Mouse (Mus musculus) forebrain, embryonic 12.5 days (tissue): ENCODE results near the gene Olfr1411. TPM values are rescaled to one million over a fixed set of nuclear protein-coding genes. Genes with fewer than 3 reads are reported as not detected.

Source experiments
- ATAC-seq: fragments of 200-750 bp; cut with Nextera tagmentation; 2 replicates; pipeline ENCODE4 v1.8.0; 2017; ENCODE audit warnings: moderate TSS enrichment; ENCODE audit not compliant: low FRiP score
- H3K27ac ChIP-seq: fragments of 300-500 bp; sonication (generic); 2 replicates; pipeline ENCODE4 v1.5.1; 2016; ENCODE audit warnings: mild to moderate bottlenecking
- H3K27me3 ChIP-seq: fragments of 300-500 bp; sonication (generic); 2 replicates; pipeline ENCODE4 v1.6.1; 2016; ENCODE audit warnings: mild to moderate bottlenecking
- H3K36me3 ChIP-seq: fragments of 300-500 bp; sonication (generic); replicated peaks from 2 replicates; pipeline ENCODE4 v1.6.1; 2016; ENCODE audit warnings: mild to moderate bottlenecking
- H3K4me1 ChIP-seq: fragments of 300-500 bp; sonication (generic); 2 replicates; pipeline ENCODE4 v1.6.1; 2016
- H3K4me2 ChIP-seq: fragments of 300-500 bp; sonication (generic); 2 replicates; pipeline ENCODE4 v1.6.1; 2016; ENCODE audit warnings: mild to moderate bottlenecking, moderate library complexity
- H3K4me3 ChIP-seq: fragments of 300-500 bp; sonication (generic); replicated peaks from 2 replicates; pipeline ENCODE4 v1.5.1; 2016; ENCODE audit warnings: mild to moderate bottlenecking
- H3K9ac ChIP-seq: fragments of 300-500 bp; sonication (generic); 2 replicates; pipeline ENCODE4 v1.6.1; 2016; ENCODE audit warnings: mild to moderate bottlenecking
- H3K9me3 ChIP-seq: fragments of 300-500 bp; sonication (generic); 2 replicates; pipeline ENCODE4 v1.6.1; 2016
- WGBS: fragments of 180-500 bp; shearing (Covaris S2); methylation state at CpG from one replicate; pipeline ENCODE4 v1.1.7; 2016; 5-methylcytosine and 5-hydroxymethylcytosine counted together
- polyA plus RNA-seq: library from polyadenylated mRNA; unstranded; fragments of >200 nt; fragmentation: Nextera tagmentation; extraction: Ambion mirVana; gene quantifications from 2 replicates; pipeline ENCODE4 v1.2.1, GENCODE M21; 2016

Olfr1411 gene
- polyA plus RNA-seq, 1 experiment from 2014 or later, result not detected

DNA sequence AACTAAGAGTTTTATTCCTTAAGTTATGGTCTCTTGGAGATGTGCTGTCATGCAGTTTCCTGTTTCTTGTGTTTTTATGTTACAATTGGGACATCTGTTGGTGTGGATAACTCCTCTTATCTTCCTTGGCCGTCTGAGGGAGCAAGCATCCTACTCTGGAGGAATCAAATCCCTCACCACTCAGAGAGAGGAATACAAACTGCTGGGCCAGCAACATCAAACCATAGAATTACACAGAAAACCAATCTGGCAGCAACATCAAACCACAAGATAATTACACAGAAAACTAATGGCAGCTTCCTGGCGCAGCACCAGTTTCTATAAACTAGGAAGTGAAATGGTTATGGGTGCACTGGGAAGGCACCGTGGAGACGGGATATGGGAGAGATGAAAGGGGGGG lies 34.0 kb downstream of the Olfr1411 start:
- Histone ChIP-seq H3K9me3 (no peaks in the 10 kb centered on the region), H3K4me2 (no peak overlapping the region), H3K36me3 (no peaks in the 10 kb centered on the region), H3K27ac (no peak overlapping the region), H3K4me1 (no peaks in the 10 kb centered on the region), H3K9ac (no peak overlapping the region), H3K4me3 (no peak overlapping the region), H3K27me3 (peaks cover 3% of the 10 kb centered on the region; the same call in 1 of the 2 replicates)
- WGBS, result 87% methylated on average over 4 of the region's 4 CpGs
- ATAC-seq, result no peak

DNA sequence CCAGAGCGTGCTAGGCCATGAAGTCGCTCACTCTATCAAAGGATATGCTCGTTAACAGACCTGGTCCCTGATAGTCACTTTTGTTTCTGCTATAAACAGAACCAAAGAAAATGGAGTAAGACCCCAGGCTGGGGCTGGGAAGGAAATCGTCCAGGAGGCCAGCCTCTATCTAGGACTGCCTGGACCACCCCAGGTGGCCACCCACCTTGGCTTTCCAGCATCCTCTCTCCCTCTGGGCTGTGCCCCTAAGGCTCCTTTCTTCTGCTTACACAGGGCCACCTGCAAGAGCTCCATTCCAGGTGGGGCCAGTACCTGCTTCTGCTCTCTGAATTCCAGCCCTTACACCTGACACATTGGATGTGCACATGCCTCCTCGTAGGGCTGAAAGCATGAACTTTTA lies 38.0 kb downstream of the Olfr1411 start:
- Histone ChIP-seq H3K9me3 (no peaks in the 10 kb centered on the region), H3K36me3 (peaks cover 21% of the 10 kb centered on the region), H3K4me1 (peaks cover 7% of the 10 kb centered on the region), H3K9ac (no peak overlapping the region), H3K27ac (no peak overlapping the region), H3K27me3 (peaks cover 3% of the 10 kb centered on the region; the same call in 1 of the 2 replicates), H3K4me3 (no peak overlapping the region), H3K4me2 (no peak overlapping the region)
- 61% methylated on average over 5 of the region's 5 CpGs for WGBS
- no peak for ATAC-seq

DNA sequence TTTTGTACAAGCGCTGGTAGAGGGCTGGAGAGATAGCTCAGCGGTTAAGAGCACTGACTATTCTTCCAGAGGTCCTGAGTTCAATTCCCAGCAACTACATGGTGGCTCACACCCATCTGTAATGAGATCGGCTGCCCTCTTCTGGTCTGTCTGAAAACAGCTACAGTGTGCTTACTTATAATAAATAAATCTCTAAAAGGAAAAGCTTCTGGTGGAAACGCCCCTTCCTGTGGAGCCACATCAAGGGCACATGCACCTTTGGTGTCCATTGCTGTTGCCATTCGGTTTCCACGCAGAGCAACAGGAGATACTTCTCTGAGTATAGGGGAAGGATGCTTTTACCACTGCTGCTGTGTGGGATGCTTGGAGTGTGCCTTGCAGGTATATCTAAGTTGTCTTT lies 38.7 kb downstream of the Olfr1411 start:
- Histone ChIP-seq H3K4me1 (peaks cover 7% of the 10 kb centered on the region), H3K27me3 (peaks cover 3% of the 10 kb centered on the region; the same call in 1 of the 2 replicates), H3K4me2 (no peak overlapping the region), H3K36me3 (peaks cover 29% of the 10 kb centered on the region), H3K9me3 (no peaks in the 10 kb centered on the region), H3K4me3 (no peak overlapping the region), H3K27ac (no peak overlapping the region), H3K9ac (no peak overlapping the region)
- 77% methylated on average over 6 of the region's 6 CpGs for WGBS
- no peak for ATAC-seq

DNA sequence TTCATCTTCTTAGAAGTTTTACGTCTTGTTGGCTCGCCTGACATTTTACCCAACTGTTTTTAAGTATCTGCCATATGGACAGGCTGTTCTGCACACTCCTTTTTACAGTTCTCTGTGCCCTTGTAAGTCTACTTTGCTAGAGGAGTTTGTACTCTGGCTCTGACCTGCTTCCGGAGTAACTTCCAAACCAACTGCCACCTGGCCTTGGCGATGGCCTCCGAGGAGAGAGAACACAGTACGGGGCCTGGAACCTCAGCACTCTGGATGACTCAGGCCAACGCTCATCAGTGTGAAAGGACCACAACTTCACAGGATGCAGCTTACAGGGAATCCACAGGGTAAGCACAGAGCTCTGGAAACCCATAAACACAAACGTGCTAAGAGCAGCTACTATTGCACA lies 39.5 kb downstream of the Olfr1411 start:
- H3K27ac ChIP-seq, result no peak overlapping the region
- ATAC-seq, result no peak
- peaks cover 37% of the 10 kb centered on the region for H3K36me3 ChIP-seq
- peaks cover 7% of the 10 kb centered on the region for H3K4me1 ChIP-seq
- peaks cover 3% of the 10 kb centered on the region; the same call in 1 of the 2 replicates for H3K27me3 ChIP-seq
- WGBS, result 90% methylated on average over 8 of the region's 8 CpGs
- no peak overlapping the region for H3K9ac ChIP-seq
- H3K9me3 ChIP-seq, result no peaks in the 10 kb centered on the region
- H3K4me3 ChIP-seq, result no peak overlapping the region
- H3K4me2 ChIP-seq, result no peak overlapping the region

DNA sequence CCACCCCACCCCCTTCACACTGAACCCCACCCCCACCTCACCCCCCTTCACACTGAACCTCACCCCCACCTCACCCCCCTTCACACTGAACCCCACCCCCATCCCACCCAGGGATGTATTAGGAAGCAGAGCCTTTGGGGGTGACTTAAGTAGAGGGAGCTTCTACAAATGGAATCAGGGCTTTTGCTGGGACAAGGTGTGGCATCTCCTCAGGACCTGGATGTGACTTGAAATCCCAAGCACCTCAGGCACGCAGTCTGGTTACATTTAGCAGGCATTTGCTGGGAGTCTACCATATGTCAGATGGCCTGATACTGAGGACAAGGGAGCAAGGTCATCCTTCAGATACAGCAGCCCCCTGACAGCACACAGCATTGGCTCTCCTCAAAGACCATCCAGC lies 40.4 kb downstream of the Olfr1411 start:
- Histone ChIP-seq H3K4me3 (no peak overlapping the region), H3K27me3 (peaks cover 3% of the 10 kb centered on the region; the same call in 1 of the 2 replicates), H3K27ac (peak overlapping the region; percentile 19; the same call in 1 of the 2 replicates), H3K36me3 (peaks cover 44% of the 10 kb centered on the region), H3K4me1 (peaks cover 7% of the 10 kb centered on the region), H3K4me2 (no peak overlapping the region), H3K9me3 (no peaks in the 10 kb centered on the region), H3K9ac (no peak overlapping the region)
- WGBS, result 72% methylated on average over 1 of the region's 1 CpGs
- ATAC-seq, result no peak

DNA sequence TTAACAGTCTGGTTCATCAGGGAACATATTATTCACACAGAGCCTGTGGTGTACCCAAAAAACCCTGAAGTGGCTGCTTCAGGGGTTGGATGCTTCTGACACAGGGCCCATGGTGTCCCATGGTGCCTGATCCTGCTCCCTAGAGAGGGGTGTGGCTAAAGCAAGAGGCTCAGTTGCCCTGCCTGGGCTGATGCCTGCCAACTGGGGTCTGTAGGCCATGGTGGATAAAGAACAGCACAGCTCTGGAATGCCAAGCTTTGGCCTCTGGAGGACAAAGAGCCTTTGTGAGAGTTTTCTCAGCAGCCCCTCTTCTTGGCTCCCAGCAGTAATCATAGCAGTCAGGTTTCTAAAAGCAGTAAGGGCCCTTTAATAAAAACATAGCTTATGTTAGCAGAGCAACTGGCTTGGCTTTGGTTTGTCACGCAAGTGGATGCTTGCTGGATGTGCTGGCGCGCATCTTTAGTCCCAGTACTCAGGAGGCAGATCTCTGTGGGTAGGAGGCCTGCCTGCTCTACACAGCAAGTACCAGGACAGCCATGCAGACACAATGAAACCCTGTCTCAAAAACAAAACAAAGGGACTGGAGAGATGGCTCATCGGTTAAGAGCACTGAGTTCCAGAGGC lies 40.9 kb downstream of the Olfr1411 start:
- peak overlapping the region; percentile 19; the same call in 1 of the 2 replicates for H3K27ac ChIP-seq
- H3K4me2 ChIP-seq, result no peak overlapping the region
- H3K4me3 ChIP-seq, result no peak overlapping the region
- H3K27me3 ChIP-seq, result peaks cover 2% of the 10 kb centered on the region; the same call in 1 of the 2 replicates
- ATAC-seq, result no peak
- H3K9me3 ChIP-seq, result no peaks in the 10 kb centered on the region
- WGBS, result 59% methylated on average over 4 of the region's 4 CpGs
- H3K36me3 ChIP-seq, result peaks cover 44% of the 10 kb centered on the region
- H3K4me1 ChIP-seq, result peaks cover 9% of the 10 kb centered on the region
- H3K9ac ChIP-seq, result no peak overlapping the region

DNA sequence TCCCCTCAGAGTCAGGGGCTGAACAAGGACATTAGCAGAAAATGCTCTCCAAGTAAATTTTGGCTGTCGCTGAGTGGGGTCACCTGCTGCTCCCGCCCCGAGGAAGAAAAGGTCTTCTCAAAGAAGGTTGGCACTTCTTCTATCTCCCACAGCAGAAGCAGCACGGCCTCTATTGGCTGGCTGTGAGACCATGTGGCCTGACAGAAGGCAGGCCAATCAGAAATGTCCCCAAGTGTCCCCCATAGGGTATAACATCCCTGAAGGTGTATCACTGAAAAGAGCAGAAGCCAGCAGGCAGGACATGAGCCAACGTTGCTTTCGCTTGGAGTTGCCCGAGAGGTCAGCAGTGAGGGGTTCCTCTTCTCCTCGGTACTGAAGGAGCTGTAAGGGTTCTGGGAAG lies 41.8 kb downstream of the Olfr1411 start:
- Histone ChIP-seq H3K4me3 (no peak overlapping the region), H3K9ac (no peak overlapping the region), H3K9me3 (no peaks in the 10 kb centered on the region), H3K4me2 (no peak overlapping the region), H3K27me3 (no peaks in the 10 kb centered on the region), H3K36me3 (peaks cover 44% of the 10 kb centered on the region), H3K4me1 (peaks cover 18% of the 10 kb centered on the region), H3K27ac (no peak overlapping the region)
- 84% methylated on average over 8 of the region's 8 CpGs for WGBS
- no peak for ATAC-seq

DNA sequence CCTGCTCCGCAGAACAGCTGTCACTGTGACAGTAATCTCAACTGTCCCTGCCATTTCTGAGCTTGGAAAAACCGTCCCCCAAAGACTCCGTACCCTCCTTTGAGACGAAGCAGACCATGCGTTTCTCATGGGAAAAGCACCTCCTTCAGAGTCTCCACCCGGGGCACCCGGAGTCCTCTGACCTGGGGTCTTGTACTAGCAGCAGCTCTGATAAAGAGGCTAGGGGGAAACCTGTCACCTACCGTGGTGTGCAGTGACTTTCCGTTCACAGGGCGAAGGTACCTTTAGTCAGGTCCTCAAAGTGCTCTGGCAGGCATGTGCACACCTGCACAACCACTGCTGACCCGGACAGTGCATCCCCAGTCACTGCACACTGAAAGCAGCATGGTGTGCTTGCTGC lies 42.5 kb downstream of the Olfr1411 start:
- Histone ChIP-seq H3K27ac (no peak overlapping the region), H3K4me2 (no peak overlapping the region), H3K4me3 (no peak overlapping the region), H3K27me3 (no peaks in the 10 kb centered on the region), H3K9me3 (no peaks in the 10 kb centered on the region), H3K9ac (no peak overlapping the region), H3K36me3 (peaks cover 44% of the 10 kb centered on the region), H3K4me1 (peaks cover 20% of the 10 kb centered on the region)
- WGBS, result 95% methylated on average over 11 of the region's 11 CpGs
- ATAC-seq, result no peak

DNA sequence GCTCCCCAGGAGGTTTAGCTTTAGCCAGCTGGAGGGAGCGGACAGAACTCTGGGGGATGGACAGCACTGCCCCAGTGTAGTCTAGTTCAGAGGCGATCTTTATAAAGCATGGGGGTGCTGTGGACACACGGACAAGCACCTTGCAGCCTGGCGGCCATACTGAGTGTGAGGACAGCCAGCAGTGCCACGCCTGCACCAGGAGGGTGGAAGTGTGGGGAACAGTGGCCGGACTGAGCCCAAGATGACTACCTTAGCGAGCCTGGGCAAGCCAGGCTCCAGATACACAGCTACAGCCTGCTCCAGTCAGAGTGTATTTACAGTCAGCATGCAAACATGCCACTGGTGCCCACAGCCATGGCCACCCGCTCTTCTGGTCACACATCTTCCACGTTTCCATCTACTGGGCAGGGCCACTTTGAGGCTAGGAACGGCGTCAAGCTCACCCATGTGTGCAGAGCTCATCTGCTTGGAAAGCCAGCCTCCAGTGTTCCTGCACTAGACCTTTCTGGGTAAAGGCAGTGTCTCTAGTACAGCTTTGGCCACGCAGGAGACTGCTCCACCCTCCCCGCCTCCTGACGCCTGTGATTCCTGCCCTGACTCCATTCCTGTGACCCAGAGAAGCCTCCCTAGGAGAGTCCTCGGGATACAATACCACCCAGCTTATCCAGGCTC lies 43.4 kb downstream of the Olfr1411 start:
- ATAC-seq, result no peak
- Histone ChIP-seq H3K36me3 (peaks cover 44% of the 10 kb centered on the region), H3K4me3 (no peak overlapping the region), H3K27ac (no peak overlapping the region), H3K9me3 (no peaks in the 10 kb centered on the region), H3K27me3 (no peaks in the 10 kb centered on the region), H3K9ac (no peak overlapping the region), H3K4me2 (no peak overlapping the region), H3K4me1 (peaks cover 24% of the 10 kb centered on the region)
- 92% methylated on average over 15 of the region's 15 CpGs for WGBS

DNA sequence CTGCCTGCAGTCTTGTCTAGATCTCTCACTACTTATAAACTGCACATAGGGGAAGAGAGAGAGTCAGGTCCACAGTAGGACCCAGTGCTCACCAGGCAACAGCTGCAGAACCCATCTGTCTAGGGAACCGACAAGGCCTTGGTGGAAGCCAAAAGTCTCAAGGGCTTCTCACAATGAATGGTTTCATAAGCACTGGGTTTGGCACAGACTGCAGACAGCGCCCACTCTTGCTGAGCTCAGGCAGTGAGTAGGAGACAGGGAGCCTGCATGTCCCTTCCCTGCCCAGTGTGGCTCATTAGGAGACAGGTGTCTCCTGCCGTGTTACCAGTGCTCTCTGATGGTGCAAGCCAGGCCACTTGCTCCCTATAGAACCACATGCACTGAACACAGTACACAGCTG lies 44.0 kb downstream of the Olfr1411 start:
- Histone ChIP-seq H3K27ac (no peak overlapping the region), H3K4me3 (no peak overlapping the region), H3K9me3 (no peaks in the 10 kb centered on the region), H3K9ac (no peak overlapping the region), H3K27me3 (no peaks in the 10 kb centered on the region), H3K4me1 (peaks cover 24% of the 10 kb centered on the region), H3K36me3 (peaks cover 44% of the 10 kb centered on the region), H3K4me2 (no peak overlapping the region)
- 88% methylated on average over 3 of the region's 3 CpGs for WGBS
- ATAC-seq, result no peak

DNA sequence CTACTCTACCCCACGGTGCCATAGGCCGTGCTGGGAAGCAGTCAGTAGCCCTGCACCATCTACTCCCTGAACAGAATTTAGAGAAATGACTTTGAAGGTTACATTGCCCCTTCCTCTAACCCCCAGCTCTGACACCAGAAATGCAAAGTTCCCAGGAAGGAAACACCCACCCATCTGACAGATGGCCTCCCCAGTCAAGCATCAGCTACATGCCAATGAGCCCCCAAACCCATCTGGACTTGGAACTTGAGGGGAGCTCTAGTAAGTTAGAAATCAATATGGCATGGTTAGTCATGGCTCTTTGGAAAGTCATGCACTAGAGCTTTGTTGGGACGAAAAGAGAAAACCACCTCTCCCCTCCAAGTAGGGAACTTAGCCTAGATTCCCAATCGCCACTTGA lies 44.5 kb downstream of the Olfr1411 start:
- Histone ChIP-seq H3K9ac (no peak overlapping the region), H3K9me3 (no peaks in the 10 kb centered on the region), H3K4me2 (no peak overlapping the region), H3K27me3 (no peaks in the 10 kb centered on the region), H3K4me3 (no peak overlapping the region), H3K36me3 (peaks cover 44% of the 10 kb centered on the region), H3K27ac (no peak overlapping the region), H3K4me1 (peaks cover 24% of the 10 kb centered on the region)
- WGBS, result 97% methylated on average over 4 of the region's 4 CpGs
- no peak for ATAC-seq

DNA sequence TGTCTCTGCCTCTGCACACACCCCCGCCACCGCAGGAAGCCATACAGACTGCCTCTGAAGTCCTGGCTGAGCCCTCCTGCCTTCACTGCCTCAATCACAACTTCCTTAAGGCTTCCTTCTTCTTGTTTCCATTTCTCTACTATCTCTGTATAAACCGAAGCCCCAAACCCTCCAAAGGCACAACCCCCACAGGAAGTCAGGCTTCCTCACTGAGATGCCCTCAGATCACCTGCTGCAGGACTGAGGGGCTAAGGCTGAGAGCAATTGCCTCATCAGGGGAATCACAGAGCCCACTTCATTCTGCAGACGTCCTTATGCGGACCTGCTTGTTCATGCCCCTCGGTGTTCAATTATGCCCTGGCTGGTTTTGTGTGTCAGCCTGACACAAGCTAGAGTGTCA lies 46.2 kb downstream of the Olfr1411 start:
- Histone ChIP-seq H3K36me3 (peaks cover 40% of the 10 kb centered on the region), H3K4me2 (peak overlapping the region; percentile 99), H3K9ac (no peak overlapping the region), H3K9me3 (no peaks in the 10 kb centered on the region), H3K27me3 (no peaks in the 10 kb centered on the region), H3K4me1 (peaks cover 16% of the 10 kb centered on the region), H3K4me3 (peak overlapping the region; percentile 91; the same call in 1 of the 2 replicates), H3K27ac (no peak overlapping the region)
- WGBS, result 95% methylated on average over 6 of the region's 6 CpGs
- ATAC-seq, result no peak
